Mouse (Mus musculus) layer of hippocampus, adult 9-10 months (tissue): ENCODE results near the gene Rnps1.
"Not testable (repeated sequence)": the region's sequence is repeated elsewhere in the genome, so short reads cannot be mapped to it uniquely, and the experiment has no call there.

Experiments used
- DNase-seq: peaks from one replicate; pipeline ENCODE4 v3.0.0; 2022; ENCODE audit warnings: low spot score

Rnps1 gene

DNA sequence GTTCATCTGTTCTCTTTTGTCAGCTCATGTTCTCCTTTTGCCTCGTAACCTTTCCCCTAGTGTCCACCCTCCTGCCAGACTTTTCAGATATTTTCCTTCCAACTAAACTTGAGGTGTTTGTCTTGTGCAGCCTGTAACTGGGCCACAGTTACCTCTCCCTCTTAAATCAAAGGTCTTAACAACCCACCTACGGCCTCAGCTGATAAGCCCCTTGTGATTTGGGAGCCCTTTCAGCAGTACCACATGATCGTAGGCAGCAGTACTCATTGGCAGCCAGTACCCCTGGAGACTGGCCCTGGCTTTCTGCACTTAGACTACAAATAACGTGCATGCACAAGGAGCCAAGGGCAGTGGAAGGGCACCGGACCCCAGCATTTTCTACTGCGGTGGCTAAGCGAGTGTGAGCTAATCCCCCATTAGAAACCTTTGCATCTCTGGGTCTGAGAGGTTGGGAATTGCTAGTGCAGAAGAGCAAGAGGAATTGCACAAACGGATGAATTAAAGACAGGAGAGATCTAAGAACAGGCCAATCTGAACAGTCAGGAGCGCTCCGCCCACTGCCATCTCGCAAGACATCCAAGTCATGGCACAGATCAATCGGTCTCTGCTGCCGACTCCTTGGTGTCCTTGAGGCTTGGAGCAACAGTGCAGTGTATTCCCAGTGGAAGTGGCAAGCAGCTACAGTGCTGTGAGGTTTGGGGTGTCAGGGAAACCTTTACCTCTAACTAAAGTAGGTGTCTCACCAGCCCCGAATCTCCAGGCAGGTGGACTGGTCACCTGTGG, 15.0 kb downstream of the Rnps1 start:
- no peak for DNase-seq

DNA sequence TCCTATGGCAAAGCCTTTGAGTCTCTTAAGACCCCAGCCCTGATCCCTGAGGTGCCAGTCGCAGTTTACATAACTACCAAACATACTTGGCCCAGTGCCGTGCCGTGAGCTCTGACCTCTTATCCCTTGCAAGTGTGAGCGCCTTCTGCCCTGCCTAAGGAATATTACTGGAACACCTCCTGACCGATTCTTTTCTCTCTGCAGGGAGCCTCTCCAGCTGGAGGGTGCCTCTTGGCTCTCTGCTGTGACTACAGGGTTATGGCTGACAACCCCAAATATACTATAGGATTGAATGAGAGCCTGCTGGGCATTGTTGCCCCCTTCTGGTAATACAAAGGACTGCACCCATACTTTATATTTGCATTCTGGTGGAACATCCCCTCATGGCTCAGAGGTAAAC, 22.7 kb downstream of the Rnps1 start:
- no peak for DNase-seq

GRCm38 (mm10) chr17:24440377-24440776, 26.0 kb downstream of the Rnps1 start:
- DNase-seq: no peak

DNA sequence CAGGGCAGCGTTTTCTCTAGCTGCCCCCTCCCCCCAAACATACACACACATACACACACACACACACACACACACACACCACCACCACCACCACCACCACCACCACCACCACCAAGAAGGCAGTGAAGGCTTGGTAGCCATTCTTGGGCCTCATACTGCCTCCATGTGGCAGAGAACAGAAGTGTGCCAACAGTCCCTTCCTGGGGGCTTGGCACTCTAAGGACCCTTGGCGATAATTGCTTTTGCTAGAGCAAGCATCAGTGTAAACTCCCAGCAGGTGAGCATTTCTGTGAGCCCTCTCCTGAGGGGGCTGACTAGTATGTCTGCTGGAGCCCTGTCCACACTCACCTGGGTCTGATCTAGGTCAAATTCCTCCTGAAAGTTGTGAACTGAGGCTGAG, 26.8 kb downstream of the Rnps1 start:
- DNase-seq: no peak

GRCm38 (mm10) chr17:24442107-24442506, 27.7 kb downstream of the Rnps1 start:
- DNase-seq: no peak

- no peak for DNase-seq
These were observed 28.3 kb downstream of the Rnps1 start, which contains the start of gene Dnase1l2 for GRCm38 (mm10) chr17:24442632-24443155. Gene Dnase1l2, minus strand, starts transcription at chr17:24443105.

DNA sequence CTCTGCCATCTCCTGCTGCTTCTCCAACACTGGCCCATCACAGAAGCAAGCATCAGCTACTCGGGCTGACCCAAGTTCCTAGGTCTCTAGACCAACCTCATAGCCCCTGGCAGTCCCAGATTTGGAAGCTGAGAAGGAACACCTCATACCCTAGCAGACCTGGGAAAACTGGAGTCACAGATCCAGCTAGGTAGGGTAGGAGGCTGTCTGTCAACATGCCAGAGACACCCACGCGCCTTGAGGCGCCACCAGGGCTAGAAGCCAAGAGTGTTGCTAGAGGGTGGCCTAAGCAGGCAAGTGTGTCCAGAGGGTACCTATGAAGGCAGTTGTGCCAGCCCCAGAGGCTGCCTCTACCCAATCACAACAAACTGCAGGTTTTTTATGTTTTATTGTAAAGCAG, 29.0 kb downstream of the Rnps1 start:
- no peak for DNase-seq

DNA sequence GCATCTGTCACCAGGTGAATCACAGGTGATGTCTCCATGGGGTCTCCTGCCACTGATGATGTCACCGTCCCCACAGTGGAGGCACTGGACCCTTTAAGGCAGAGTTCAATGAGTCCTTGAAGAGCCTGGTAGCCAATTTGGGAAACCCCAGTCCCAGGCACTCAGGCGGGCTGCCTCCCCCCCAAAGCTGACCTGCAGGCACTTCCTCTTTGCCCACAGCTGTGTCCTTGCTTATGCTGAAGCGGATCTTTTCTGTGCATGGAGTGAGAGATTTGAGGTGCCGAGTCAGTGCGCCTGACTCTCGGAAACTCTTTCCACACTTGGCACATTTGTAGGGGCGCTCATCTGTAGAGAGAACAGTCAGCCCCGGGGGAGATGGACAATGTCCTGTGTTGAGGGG, 32.2 kb downstream of the Rnps1 start:
- DNase-seq: no peak

DNA sequence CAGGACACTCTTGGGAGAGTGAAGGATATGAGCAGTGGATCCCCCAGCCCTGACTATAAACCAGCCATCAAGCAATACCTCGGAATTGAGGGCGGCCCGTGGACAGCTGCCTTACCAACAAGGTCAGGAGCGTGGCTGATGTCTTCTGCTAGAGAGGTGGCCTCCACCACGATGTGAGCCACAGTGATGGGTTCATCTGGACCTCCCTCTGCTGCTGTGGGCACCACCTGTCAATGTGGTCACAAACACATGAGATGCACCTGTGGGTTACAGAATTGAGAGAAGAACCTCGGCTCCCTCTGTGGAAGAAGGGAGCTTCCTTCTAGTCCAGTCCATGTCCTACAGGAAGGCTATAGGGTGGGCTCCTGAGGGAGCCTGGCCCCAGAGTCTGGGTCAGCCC, 35.1 kb downstream of the Rnps1 start:
- no peak for DNase-seq

DNA sequence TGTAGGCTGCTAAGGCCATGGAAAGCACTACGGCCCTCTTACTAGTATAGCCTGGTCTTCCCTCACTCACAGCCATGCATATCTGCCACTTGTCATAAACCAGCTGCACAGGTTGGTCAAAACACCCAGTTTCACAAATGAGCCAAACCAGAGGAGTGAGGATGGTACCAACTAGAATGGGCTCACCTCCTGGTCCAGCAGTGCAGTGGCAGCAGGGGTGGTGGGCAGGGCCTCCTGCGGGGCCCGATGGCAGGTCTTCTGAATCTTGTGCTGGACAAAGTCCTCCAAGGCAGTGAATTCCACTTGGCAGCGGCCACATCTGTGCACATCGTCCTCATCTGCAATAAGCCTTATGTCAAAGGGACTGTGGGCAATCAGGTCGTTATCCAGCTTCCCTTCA, 36.9 kb downstream of the Rnps1 start:
- no peak for DNase-seq

DNA sequence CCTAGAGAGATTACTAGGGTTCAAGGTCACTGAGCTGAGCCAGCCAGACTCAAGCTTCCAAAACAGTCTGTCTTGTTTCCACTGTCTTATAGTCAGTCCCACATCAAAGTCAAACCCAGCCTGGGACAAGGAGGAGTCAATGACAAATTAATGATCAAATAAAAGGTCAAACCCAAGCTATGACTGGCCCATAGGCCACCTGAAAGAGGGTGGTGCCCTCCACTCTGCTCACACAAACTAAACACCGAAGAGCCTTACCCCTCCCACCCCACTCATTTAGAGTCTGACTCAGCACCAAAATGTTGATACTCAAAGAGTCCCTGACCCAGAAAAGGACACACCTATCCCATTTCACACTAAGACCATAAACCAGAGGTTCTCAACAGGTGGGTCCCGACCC, 39.0 kb downstream of the Rnps1 start:
- no peak for DNase-seq

DNA sequence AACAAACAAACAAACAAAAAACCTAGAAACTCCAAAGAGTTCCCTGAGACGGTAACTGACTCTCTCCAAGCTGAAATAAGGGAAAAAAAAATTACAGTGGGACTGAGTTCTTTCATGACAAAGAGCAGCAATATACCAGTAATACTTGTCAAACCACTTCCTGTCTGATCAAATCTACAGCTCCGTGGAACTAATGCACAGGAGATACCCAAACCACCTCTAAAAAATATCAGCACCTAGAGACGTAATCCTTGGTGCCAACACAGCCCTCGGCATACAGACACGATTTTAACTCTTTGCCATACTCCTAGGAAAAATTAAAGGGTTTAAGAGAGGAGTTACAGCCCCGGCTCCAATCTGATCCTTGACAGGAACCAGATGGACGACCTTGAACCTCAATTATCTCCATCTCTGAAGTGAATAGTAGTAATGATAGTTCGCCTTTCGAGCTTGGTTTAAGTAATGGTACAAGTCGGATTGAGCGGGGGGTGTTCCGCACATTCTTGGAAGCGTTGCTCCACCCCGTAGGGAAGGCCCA, 39.9 kb downstream of the Rnps1 start:
- no peak for DNase-seq

- DNase-seq: peak; percentile 98
These were observed 40.6 kb downstream of the Rnps1 start for GRCm38 (mm10) chr17:24454756-24455522.

DNA sequence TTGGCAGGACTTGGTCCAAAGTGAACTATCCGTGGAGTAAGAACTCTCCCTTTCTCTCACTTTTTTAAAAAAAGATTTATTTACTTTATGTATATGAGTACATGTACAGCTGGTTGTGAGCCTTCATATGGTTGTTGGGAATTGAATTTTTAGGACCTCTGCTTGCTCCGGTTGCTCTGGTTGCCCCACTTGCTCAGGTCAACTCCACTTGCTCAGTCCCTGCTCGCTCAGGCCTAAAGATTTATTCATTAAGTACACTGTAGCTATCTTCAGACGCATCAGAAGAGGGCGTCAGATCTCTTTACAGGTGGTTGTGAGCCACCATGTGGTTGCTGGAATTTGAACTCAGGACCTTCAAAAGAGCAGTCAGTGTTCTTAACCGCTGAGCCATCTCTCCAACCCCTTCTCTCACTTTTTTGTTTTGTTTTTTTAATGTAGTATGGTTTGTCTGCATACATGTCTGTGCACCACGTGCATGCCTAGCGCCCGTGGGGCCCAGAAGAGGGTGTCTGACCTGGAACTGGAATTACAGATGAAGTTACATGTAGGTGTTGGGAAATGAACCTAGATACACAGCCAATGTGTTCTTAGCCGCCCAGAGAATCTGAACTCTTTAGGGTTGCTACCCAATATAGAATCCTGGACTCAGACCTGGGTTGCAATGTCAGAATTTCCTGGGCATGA, 41.3 kb downstream of the Rnps1 start:
- not testable (repeated sequence) for DNase-seq

- no peak for DNase-seq
These were observed 47.2 kb downstream of the Rnps1 start for GRCm38 (mm10) chr17:24461580-24461979.

- no peak for DNase-seq
These were observed 48.6 kb downstream of the Rnps1 start for GRCm38 (mm10) chr17:24462932-24463331.

DNA sequence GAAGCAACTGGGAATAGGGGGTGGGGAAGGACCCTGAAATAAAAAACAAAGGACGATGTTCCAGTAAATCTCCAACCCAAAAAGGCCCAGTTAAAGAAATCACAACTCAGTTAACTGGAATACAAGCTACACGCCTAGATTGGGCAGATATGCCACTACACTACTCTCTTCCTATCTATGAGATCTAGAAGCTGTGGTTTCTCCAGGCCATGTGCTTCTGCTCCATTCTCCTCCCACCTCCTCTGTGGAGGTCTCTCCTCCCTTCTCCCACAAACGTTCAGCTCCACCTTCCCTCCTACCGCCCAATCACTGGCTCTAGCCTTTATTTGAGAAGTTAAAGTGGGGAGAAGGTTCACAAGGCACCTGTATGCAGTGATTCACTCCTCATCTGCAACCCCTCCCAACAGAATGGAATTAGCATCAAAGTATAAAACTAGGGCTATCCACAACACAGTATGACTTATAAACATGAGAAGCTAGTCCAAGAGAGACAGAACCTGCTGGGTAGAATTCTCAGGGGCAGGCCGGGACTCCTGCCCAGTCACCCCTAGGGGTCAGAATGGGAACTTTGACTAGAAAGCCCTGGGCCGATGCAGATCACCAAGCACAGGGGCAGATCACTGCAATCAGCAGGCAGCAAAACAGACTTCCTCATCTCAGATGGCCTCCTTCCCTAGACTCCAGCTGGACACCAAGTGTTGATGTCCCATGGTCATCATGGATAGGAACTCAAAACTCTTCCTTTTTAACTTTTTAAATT, 49.2 kb downstream of the Rnps1 start:
- DNase-seq: no peak

DNA sequence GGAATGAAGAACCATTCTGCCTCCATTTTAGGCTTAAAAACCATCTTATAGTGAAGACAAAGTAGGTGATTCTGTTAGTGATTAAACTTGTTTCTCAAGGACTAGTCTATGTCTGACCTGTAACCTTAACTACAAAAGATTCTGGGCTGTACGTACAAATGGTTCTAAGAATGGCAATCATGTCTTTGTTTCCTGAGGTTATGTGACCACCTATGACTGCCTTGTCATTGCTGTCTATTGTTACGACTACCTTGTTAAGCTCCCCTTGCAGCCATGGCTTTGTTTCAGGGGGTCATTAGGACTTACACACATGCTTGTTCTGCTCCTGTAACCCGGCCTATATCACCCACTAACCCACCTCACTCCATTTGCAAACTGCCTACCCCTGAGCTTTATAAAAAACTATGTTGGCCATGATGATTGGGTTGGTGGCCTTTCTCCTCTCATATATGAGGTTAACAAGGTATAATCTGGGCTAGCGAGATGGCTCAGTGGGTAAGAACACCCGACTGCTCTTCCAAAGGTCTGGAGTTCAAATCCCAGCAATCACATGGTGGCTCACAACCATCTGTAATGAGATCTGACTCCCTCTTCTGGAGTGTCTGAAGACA, 54.4 kb downstream of the Rnps1 start:
- no peak for DNase-seq

DNA sequence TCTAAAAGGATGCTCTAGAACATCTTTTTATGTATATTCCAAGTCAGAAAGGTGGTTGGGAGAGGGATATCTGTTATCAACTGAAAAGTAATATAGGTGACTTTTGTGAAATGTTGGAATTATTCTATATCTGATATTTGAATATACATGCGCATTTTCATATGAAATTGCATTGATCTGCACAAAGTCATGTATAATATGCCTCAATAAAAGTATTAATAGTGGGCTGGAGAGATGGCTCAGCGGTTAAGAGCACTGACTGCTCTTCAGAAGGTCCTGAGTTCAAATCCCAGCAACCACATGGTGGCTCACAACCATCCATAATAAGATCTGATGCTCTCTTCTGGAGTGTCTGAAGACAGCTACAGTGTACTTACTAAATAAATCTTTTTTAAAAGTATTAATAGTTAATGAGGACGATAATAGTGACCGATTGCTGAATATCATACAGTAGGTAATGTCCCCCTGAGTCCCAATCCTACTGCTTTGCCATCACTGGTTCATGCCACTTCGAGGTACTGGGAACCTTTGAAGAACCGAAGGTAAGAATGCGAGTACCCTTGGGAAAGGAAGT, 55.1 kb downstream of the Rnps1 start:
- no peak for DNase-seq

- DNase-seq: peak; percentile 98
These were observed 55.7 kb downstream of the Rnps1 start, which contains the start of the genes E4f1 and Pgp for GRCm38 (mm10) chr17:24469910-24470602. Gene E4f1, minus strand, starts transcription at chr17:24470313. Gene Pgp, plus strand, starts transcription at chr17:24470392.
